Mouse (Mus musculus) lung, postnatal 0 days (tissue): ENCODE measurements around the gene Tada2b. TPM values are rescaled to one million over a fixed set of nuclear protein-coding genes. Genes with fewer than 3 reads are reported as not detected.

ENCODE experiments used
- ATAC-seq: fragments of 200-750 bp; cut with Nextera tagmentation; 2 replicates; pipeline ENCODE4 v1.8.0; 2017; ENCODE audit warnings: moderate library complexity
- DNase-seq: peaks from one replicate; pipeline ENCODE4 v3.0.0-alpha.2; 2016; ENCODE audit warnings: low spot score
- H3K27ac ChIP-seq: fragments of 300-500 bp; sonication (generic); 2 replicates; pipeline ENCODE4 v1.5.1; 2014; ENCODE audit warnings: antibody characterized with exemption, mild to moderate bottlenecking, low read length, mixed read lengths
- H3K27me3 ChIP-seq: fragments of 300-500 bp; sonication (generic); replicated peaks from 2 replicates; pipeline ENCODE4 v1.6.1; 2014; ENCODE audit warnings: low read length, mixed read lengths; ENCODE audit not compliant: insufficient read depth
- H3K36me3 ChIP-seq: fragments of 300-500 bp; sonication (generic); 2 replicates; pipeline ENCODE4 v1.6.1; 2014; ENCODE audit warnings: low read length, mixed read lengths; ENCODE audit not compliant: insufficient read depth
- H3K4me1 ChIP-seq: fragments of 300-500 bp; sonication (generic); 2 replicates; pipeline ENCODE4 v1.6.1; 2014; ENCODE audit warnings: antibody characterized with exemption, low read depth, low read length, mixed read lengths; ENCODE audit not compliant: insufficient read depth
- H3K4me2 ChIP-seq: fragments of 300-500 bp; sonication (generic); replicated peaks from 2 replicates; pipeline ENCODE4 v1.6.1; 2014; ENCODE audit warnings: low read depth, mild to moderate bottlenecking, low read length, moderate library complexity, mixed read lengths
- H3K4me3 ChIP-seq: fragments of 300-500 bp; sonication (generic); 2 replicates; pipeline ENCODE4 v1.5.1; 2014; ENCODE audit warnings: low read depth, low read length
- H3K9ac ChIP-seq: fragments of 300-500 bp; sonication (generic); replicated peaks from 2 replicates; pipeline ENCODE4 v1.6.1; 2014; ENCODE audit warnings: low read depth, mild to moderate bottlenecking
- H3K9me3 ChIP-seq: fragments of 300-500 bp; sonication (generic); 2 replicates; pipeline ENCODE4 v1.6.1; 2016; ENCODE audit warnings: low read length, mixed read lengths
- CTCF ChIP-seq: IDR thresholded peaks from 2 replicates; pipeline ENCODE4 v1.5.1; 2016; ENCODE audit warnings: antibody characterized with exemption, mild to moderate bottlenecking
- EP300 ChIP-seq: IDR thresholded peaks from 2 replicates; pipeline ENCODE4 v1.6.1; 2016; ENCODE audit warnings: antibody characterized with exemption, mild to moderate bottlenecking, control low read depth
- WGBS: fragments of 180-500 bp; shearing (Covaris S2); extraction: QIAGEN DNeasy Blood & Tissue Kit; methylation state at CpG from one replicate; pipeline ENCODE4 v1.1.7; 2014; 5-methylcytosine and 5-hydroxymethylcytosine counted together
- polyA plus RNA-seq: library from polyadenylated mRNA; unstranded; fragments of >200 nt; fragmentation: Nextera tagmentation; extraction: Ambion mirVana; gene quantifications from 2 replicates; pipeline ENCODE4 v1.2.1, GENCODE M21; 2015

Tada2b gene
- 1.9 and 2.2 TPM in 2 replicates for polyA plus RNA-seq

DNA sequence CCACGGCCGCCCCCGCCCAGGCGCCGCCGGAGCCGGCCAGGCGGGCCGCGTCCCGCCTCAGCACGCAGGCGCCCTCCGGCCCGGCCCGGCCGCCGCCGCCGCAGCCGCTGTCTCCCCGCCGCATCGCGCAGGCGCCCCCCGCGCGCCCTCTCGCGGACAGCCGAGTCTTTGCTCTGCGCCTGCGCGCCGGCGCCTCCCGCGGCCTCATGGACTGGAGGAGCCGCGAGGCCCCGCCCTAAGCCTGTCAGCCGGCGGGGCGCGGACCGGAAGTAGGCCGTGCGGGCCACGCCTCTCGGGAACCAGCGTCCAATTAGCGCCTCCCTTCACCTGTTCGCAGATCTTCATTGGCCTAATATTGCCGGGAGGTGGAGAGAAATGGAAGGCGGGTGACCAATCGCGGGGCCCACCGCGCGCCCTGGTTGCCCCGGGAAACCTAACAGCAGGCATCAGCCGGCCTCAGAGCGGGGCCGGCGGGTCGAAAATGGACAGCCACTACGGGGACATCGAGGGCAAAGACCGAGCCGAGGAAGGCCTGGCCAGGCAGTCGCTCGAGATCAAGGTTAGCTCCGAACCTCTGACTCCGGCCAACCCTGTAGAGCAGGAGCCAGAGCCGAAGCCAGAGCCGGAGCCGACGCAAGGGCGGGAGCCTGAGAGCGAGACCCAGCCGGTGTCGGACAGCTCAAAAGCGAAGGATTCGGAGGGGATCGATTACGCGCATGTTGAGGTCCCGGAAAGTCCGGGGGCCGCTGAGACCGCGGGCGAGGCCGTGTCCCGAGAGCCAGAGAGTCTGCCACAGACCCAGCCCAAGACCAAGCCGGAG, at the start of gene Tada2b, which contains the start of gene Ccdc96:
Tada2b (minus strand) TSS at position 115 of the 820 bp plus-strand sequence.
Ccdc96 (plus strand) TSS at position 418 of the 820 bp plus-strand sequence.
- peaks cover 7% of the 10 kb centered on the region; the same call in 1 of the 2 replicates for H3K27me3 ChIP-seq
- H3K4me2 ChIP-seq: peak within 1 kb of the TSS; percentile 97
- peak; percentile 65 for TF ChIP-seq CTCF
- no peak for TF ChIP-seq EP300
- peak within 1 kb of the TSS; percentile 64 for H3K9ac ChIP-seq
- peak within 1 kb of the TSS; percentile 70 for H3K4me3 ChIP-seq
- 1% methylated on average over 51 of the region's 97 CpGs for WGBS
- H3K27ac ChIP-seq: peak within 1 kb of the TSS; percentile 81
- no peaks in the 10 kb centered on the region for H3K9me3 ChIP-seq
- ATAC-seq: peak; percentile 99
- DNase-seq: peak; percentile 100
- H3K36me3 ChIP-seq: no peaks in the 10 kb centered on the region
- peaks cover 27% of the 10 kb centered on the region; the same call in 1 of the 2 replicates for H3K4me1 ChIP-seq

DNA sequence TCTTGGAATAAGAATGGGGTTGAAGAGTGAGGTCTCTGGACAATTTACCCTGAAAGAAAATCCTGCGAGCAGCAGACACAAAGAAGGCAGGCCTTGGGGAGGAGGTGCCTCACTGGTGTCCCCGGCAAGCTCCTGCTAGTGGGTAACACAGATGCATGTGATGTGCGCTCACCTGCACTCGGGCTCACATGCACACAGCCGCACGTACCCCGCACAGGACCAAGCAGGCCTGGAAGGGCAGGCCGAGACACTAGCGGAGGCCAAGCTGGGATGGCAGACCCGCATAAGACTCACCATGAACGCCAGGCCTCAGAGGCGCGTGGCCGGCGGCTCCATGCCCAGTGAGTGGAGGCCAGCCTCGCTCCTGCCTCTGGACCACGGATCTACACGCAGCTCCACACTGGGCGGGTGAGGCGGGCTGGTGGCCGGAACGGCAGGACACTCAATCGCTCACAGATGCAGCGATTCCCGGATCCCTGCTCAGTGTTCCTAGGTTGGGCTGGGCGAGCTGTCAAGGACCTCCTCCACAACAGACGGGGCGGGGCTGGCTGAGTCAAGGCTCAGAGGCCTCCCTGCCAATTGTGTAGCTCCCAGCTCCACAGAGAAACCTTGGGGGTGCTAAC, 46.2 kb upstream of the Tada2b start:
- peak overlapping the region; percentile 64 for H3K4me3 ChIP-seq
- H3K4me1 ChIP-seq: peaks cover 17% of the 10 kb centered on the region; the same call in 1 of the 2 replicates
- H3K27ac ChIP-seq: peak overlapping the region; percentile 51; the same call in 1 of the 2 replicates
- DNase-seq (peak; percentile 96), ATAC-seq (peak; percentile 98)
- WGBS: under 1% methylated on average over 28 of the region's 28 CpGs
- H3K36me3 ChIP-seq: no peaks in the 10 kb centered on the region
- H3K27me3 ChIP-seq: no peaks in the 10 kb centered on the region
- peak overlapping the region; percentile 85 for H3K4me2 ChIP-seq
- TF ChIP-seq CTCF (no peak), EP300 (no peak)
- H3K9ac ChIP-seq: peak overlapping the region; percentile 51; the same call in 1 of the 2 replicates
- no peaks in the 10 kb centered on the region for H3K9me3 ChIP-seq

DNA sequence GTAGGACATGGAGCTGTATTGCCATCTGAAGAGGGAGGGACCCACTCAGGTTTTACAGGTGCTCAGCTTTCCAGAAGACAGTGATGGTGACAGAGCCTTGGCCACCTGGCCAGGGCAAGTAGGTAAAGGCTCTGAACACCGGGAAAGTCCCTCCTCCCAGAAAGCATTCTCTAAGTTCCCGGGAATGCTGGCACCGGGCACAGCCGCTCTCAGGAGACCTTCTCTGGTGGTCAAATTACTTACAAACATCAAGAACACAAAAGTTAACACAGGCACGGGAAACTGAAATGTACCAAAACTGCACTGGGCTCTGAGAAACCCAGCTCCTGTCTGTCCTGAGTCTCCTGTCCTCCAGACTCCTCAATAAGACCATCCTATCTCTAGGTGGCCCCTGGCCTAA, 45.6 kb upstream of the Tada2b start:
- H3K4me3 ChIP-seq: peak overlapping the region; percentile 64
- no peak for ATAC-seq
- H3K4me2 ChIP-seq: peak overlapping the region; percentile 85
- no peaks in the 10 kb centered on the region for H3K9me3 ChIP-seq
- peak; percentile 6 for DNase-seq
- 0 out of 2 replicates have a peak overlapping the region, but pooled peaks have one; percentile 49 for H3K27ac ChIP-seq
- H3K27me3 ChIP-seq: no peaks in the 10 kb centered on the region
- peaks cover 17% of the 10 kb centered on the region; the same call in 1 of the 2 replicates for H3K4me1 ChIP-seq
- H3K36me3 ChIP-seq: no peaks in the 10 kb centered on the region
- H3K9ac ChIP-seq: peak overlapping the region; percentile 51; the same call in 1 of the 2 replicates
- 8% methylated on average over 5 of the region's 5 CpGs for WGBS
- TF ChIP-seq EP300 (no peak), CTCF (no peak)

DNA sequence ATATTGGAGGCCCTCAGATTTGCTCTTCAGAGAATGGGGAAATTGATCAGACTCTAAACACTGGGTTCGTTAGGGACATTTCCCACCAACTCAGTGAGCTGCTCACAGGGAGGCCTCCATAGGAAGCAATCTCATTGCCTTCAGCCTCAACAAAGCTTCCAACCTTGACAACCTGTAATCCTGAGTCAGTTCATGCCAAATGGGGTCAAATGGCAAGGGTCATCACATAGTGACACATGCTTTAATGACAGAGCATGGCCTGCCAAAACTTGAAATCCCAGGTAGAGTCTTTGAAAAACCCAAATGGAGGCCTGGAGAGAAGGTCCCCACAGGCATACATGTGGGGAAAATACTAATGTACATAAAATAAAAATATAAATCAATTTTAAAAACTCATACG, 42.8 kb upstream of the Tada2b start:
- H3K4me3 ChIP-seq: no peak overlapping the region
- no peak overlapping the region for H3K27ac ChIP-seq
- peaks cover 17% of the 10 kb centered on the region; the same call in 1 of the 2 replicates for H3K4me1 ChIP-seq
- no peaks in the 10 kb centered on the region for H3K9me3 ChIP-seq
- H3K4me2 ChIP-seq: no peak overlapping the region
- H3K36me3 ChIP-seq: no peaks in the 10 kb centered on the region
- ATAC-seq (no peak), DNase-seq (no peak)
- TF ChIP-seq EP300: no peak
- no peak for TF ChIP-seq CTCF
- H3K9ac ChIP-seq: no peak overlapping the region
- WGBS: 93% methylated on average over 2 of the region's 2 CpGs
- H3K27me3 ChIP-seq: no peaks in the 10 kb centered on the region

DNA sequence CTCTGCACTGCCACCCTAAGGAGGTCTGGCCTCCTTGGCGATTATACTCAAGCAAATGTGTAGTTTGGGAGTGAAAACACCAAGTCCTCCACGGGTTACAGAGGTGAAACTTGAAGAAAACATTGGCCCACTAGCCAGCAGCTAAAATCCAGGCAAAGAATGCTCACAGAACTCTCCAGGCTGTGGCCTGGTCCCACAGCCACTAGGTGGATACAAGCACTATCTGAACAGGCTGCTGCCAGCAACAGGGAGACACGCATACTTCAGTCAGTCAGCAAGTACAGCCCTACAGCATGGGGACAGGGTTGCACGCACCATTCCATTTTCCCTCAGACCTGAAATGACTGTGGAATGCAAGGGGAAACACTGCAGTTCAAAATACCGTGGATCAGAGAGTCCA, 42.2 kb upstream of the Tada2b start:
- WGBS: 77% methylated on average over 5 of the region's 5 CpGs

DNA sequence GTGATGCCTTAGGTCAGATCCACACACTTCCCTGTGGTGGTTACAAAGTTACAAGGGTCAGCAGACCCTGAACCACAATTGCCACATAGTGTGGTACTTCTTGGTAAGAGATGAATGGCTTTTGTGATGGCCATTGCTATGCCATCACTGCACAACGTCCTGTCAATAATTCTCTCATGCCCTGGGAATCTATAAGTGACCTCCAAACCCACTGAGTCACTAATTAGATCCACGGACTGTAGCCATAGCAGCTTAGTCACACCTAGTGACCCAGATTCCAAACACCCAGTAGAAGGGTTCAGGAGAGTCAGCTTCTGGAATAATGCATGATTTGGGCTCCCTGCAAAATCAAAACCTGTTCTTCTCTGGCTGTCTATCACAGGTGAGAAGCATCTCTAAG, 41.1 kb upstream of the Tada2b start:
- no peaks in the 10 kb centered on the region for H3K27me3 ChIP-seq
- no peak overlapping the region for H3K27ac ChIP-seq
- no peak for TF ChIP-seq EP300
- TF ChIP-seq CTCF: no peak
- no peaks in the 10 kb centered on the region for H3K9me3 ChIP-seq
- DNase-seq: no peak
- H3K36me3 ChIP-seq: no peaks in the 10 kb centered on the region
- H3K4me2 ChIP-seq: no peak overlapping the region
- WGBS: 75% methylated on average over 2 of the region's 2 CpGs
- H3K4me1 ChIP-seq: peaks cover 13% of the 10 kb centered on the region; the same call in 1 of the 2 replicates
- ATAC-seq: no peak
- no peak overlapping the region for H3K9ac ChIP-seq
- H3K4me3 ChIP-seq: no peak overlapping the region

More for the DNA sequence above, 42.2 kb upstream of the Tada2b start:
- TF ChIP-seq CTCF (peak; percentile 67), EP300 (no peak)
- DNase-seq (peak; percentile 40), ATAC-seq (no peak)
- no peak overlapping the region for H3K27ac ChIP-seq
- peaks cover 17% of the 10 kb centered on the region; the same call in 1 of the 2 replicates for H3K4me1 ChIP-seq
- H3K9me3 ChIP-seq: no peaks in the 10 kb centered on the region
- H3K4me2 ChIP-seq: no peak overlapping the region
- no peak overlapping the region for H3K4me3 ChIP-seq
- H3K36me3 ChIP-seq: no peaks in the 10 kb centered on the region
- no peaks in the 10 kb centered on the region for H3K27me3 ChIP-seq
- no peak overlapping the region for H3K9ac ChIP-seq
